Mouse (Mus musculus): ENCODE results near the gene Cog1.

DNA sequence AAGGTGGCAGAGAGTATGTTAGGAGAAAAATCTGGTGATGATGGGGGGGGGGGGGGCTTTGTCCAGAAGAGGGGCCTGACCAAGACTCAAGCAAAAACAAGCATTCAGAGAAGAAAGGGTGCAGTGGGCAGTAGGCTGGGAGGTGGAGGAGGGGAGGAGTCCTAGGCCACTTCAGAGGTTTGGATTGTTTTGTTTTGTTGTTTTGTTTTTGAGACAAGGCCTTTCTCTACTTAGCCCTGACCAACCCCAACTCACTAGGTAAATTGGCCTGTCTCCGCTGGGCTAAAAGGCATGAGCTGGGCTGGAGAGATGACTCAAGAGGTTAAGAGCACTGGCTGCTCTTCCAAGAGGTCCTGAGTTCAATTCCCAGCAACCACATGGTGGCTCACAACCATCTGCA, 62.1 kb downstream of the Cog1 start:
- TF ChIP-seq CTCF (IDR thresholded peaks at IDR 0.05): no peak
- no peak for TF ChIP-seq POLR2A (IDR thresholded peaks at IDR 0.05; ENCODE audit: insufficient read depth, low read depth, low read length)
